Mouse (Mus musculus) liver, postnatal 0 days (tissue): ENCODE measurements around the gene Cstf1.

Source experiments
- CTCF ChIP-seq: sonication (generic); IDR thresholded peaks from 2 replicates; pipeline ENCODE4 v1.5.1; 2016; ENCODE audit warnings: antibody characterized with exemption, low read depth
- EP300 ChIP-seq: IDR thresholded peaks from 2 replicates; pipeline ENCODE4 v1.6.1; 2016; ENCODE audit warnings: antibody characterized with exemption, low read depth, mild to moderate bottlenecking

- TF ChIP-seq EP300: no peak
- TF ChIP-seq CTCF: no peak
Measured at GRCm38 (mm10) chr2:172393391-172394051, 23.0 kb downstream of the Cstf1 start, which contains the start of gene Cass4.
